Mouse (Mus musculus): ENCODE data around the gene Olfm2.
"Not testable (repeated sequence)": the region's sequence is repeated elsewhere in the genome, so short reads cannot be mapped to it uniquely, and the experiment has no call there.

Gene Olfm2

DNA sequence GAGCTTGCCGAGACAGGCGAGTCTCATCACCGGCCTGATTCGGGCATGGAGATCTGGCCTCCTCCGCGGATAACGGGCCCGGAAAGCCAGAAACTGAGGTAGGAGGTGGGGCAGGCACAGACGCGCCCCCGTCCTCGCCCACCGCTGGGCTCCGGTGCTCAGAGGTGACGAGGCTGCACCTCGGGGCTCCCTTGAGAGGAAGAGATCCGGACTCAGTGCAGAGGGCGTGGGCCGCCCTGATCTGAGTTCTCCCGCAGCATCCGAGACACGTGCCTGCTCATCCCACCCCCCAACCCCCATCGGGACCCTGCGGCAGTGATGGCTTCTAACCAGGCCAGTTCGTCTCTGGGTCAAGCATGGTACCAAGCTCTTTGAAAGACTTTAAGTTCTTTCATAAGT is 93.9 kb downstream of the Olfm2 start:
- no peak for DNase-seq (ENCODE audit: low spot score in 2 of 2)

DNA sequence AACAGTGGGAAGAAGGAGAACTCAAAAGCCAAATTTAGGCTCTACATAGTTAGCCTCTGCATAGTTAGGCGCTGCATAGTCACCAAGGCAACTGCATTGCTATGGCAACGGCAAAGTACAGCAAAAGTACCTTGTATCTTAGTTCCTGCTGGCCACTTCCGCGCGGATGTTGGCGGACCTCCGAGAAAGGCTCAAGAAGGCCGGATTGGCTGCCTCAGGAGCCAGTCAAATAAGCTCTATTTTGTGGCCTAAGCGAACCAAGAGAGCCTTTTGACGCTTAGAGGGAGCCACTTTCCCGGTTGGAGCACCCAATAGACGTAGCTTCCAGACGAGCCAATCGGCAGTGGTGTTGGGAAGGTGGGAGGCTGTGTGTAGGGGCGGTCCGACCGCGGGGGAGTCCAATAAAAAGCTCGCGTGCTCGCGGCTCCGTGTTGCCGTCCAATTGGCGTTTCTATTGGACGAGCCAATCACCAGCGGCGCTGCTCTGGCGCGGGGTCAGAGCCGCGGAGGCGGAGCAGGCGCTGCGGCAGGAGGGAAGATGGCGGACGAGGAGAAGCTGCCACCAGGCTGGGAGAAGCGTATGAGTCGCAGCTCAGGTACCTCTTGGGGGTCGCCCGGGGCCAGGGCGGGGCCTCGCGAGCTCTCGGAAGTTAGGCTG is 94.4 kb downstream of the Olfm2 start, which contains the start of gene Pin1:
Gene Pin1 (plus strand): TSS at position 494 of the 658 bp plus-strand sequence.
- DNase-seq (ENCODE audit: low spot score in 2 of 2), result peak; percentile 97 to 99

GRCm38 (mm10) chr9:20645121-20645520 is 101.0 kb downstream of the Olfm2 start:
- no peak for DNase-seq (ENCODE audit: low spot score in 2 of 2)

- peak; percentile 63 to 75 for DNase-seq (ENCODE audit: low spot score in 2 of 2)
Observed at GRCm38 (mm10) chr9:20644360-20645081, 101.6 kb downstream of the Olfm2 start, which contains the start of gene Fbxl12. Gene Fbxl12 (minus strand): TSS chr9:20644767.

DNA sequence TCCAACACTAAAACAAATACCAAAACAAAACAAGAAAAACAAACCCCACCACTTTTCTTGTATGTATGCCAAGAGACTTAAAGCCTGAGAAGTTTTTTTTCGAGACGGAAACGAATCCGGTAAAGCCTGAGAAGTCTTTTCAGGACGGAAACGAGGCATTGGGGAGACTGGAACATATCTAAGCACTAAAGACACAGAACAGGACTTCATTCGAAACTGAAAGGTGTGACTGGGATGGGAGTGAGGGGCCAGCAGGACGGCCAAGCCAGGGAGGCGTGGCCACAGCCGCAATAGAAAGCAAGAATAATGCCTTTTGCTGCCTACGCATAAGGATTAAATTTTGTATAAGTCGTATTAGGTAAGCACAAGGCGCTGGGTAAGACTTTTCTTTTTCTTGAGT is 102.4 kb downstream of the Olfm2 start:
- no peak for DNase-seq (ENCODE audit: low spot score in 2 of 2)

DNA sequence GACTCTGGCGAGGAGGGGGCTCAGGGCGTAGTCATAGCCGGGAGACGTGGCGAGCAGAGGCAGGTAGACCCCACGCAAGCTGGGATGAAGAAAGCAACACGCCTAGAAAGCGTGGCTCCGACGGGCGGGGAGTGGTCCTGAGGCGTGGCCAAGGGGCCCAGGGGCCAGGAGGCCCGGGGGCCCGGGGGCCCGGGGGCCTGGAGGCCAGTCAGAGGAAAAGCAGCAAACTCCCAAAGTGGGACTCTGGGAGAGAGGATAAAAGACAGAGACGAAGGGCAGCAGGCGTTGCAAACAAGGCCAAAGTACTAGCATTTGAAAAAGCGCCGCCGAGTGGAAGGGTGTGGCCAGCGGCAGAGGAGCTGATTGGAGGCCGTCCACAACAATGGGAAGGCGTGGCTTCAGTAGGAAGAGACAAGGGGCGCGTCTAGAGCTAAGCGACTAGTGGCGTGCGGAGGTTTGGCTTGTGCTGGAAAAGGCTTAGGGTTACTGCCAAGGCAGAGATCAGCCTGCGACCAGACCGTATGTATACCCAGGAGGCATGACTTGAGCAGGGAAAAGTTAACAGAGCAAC is 103.2 kb downstream of the Olfm2 start:
- DNase-seq (ENCODE audit: low spot score in 2 of 2), result peak; percentile 81 to 87

DNA sequence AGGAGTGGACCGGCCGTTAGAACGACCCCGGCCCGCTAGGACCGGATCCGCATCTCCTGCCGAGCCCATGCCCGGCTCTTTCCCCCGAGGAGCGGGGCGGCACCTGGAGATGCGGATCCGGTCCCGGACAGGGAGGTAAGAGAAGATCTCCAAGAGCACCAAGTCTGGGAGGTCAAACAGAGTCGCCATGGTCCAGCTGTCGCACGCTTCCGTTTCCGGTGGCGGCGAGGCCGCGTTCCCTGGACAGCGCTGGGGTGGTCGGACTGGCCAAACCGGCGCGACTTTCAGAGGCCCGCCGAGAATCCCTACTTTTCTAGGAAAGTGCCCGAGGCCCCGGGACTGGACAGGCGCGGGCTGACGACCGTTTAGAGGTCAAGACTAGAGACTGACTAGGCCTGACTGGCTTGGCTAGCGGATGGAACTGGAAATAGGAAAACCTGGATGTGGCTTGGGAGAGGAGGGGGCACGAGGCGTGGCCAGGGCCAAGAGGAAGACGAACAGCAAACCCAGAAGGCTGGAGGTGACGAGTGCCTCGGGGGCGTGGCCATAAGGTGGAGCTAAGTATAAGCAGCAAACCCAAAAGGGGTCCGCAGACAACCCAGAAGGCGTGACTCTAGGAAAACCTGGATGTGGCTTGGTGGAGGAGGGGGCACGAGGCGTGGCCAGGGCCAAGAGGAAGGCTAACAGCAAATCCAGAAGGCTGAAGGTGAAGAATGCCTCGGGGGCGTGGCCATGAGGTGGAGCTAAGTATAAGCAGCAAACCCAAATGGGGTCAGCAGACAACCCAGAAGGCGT is 103.9 kb downstream of the Olfm2 start, which contains the start of gene Ubl5:
Gene Ubl5 (plus strand): TSS at position 778 of the 795 bp plus-strand sequence.
- peak; percentile 83 to 92 for DNase-seq (ENCODE audit: low spot score in 2 of 2)

- no peak for DNase-seq (ENCODE audit: low spot score in 2 of 2)
Observed at GRCm38 (mm10) chr9:20641501-20641900, 104.6 kb downstream of the Olfm2 start.

GRCm38 (mm10) chr9:20639486-20639885 is 106.7 kb downstream of the Olfm2 start:
- DNase-seq (ENCODE audit: low spot score in 2 of 2), result no peak

- no peak for DNase-seq (ENCODE audit: low spot score in 2 of 2)
Observed at GRCm38 (mm10) chr9:20638552-20638951, 107.6 kb downstream of the Olfm2 start.

- no peak for DNase-seq (ENCODE audit: low spot score in 2 of 2)
Observed at GRCm38 (mm10) chr9:20636790-20637189, 109.4 kb downstream of the Olfm2 start.

DNA sequence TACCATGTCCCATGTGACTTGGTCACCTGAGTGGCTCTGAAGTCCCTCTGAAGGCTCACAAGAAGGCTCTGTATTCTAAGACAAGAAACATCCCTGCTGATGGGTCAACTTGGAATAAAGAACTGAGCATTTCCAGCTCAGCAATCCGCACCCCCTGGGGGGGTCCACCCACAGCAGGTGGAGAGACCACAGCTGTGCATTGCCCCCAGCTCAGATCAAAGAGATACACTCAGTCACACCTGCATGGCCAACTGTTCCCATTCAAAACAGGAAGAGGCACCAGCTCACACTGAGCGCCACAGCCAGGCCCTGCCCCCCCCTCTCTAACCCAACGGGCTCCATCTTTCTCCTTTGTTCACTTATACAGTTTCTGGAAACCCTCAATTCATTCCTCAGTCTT is 109.9 kb downstream of the Olfm2 start:
- DNase-seq (ENCODE audit: low spot score in 2 of 2), result no peak

DNA sequence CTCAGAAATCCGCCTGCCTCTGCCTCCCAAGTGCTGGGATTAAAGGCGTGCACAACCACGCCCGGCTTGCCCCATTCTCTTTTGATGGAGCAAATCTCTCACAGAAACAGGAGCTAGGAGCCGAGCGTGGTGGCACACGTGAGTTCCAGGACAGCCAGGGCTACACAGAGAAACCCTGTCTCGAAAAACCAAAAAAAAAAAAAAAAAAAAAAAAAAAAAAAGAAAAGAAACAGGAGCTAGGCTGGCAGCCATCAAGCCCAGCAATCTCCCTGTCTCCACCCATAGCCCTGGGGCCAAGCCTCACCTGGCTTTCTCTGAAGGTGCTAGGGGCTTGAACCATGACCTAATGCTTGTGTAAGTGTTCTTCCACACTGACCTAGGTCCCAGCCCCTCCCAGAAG is 110.5 kb downstream of the Olfm2 start:
- DNase-seq (ENCODE audit: low spot score in 2 of 2), result not testable (repeated sequence)

DNA sequence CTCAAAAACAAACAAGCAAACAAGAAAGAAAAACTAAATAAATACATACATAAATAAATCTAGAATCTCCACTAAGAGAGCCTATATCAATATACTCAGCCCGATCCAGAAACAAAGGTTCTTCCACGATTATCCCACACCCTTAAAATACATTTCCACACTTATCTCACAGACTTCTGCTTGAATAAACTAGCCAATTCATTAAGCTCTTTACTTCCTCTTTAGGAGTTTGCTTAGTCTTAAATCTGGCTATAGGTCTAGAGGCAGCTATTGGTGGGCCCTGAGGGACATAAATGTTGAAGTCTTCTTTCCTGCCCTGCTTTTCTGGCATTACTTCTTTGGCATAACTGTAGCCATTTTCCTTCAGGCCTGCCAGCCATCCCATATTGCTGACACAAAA is 114.8 kb downstream of the Olfm2 start:
- no peak for DNase-seq (ENCODE audit: low spot score in 2 of 2)
